Mouse (Mus musculus): ENCODE results near the gene Inpp5b.
A peak's percentile ranks its signal among the peaks of the same experiment; 100 is the strongest.

GRCm38 (mm10) chr4:124847573-124847972 lies 105.9 kb downstream of the Inpp5b start:
- TF ChIP-seq CTCF (IDR thresholded peaks at IDR 0.05; ENCODE audit: control insufficient read depth, insufficient read depth, insufficient replicate concordance, low read depth, low read length) (peak; percentile 72; the same call in 1 of the 2 replicates), POLR2A (IDR thresholded peaks at IDR 0.05; ENCODE audit: control insufficient read depth, low read depth, low read length) (no peak)

Data from testis, adult 2 months (tissue).